Mouse (Mus musculus): ENCODE results near the gene Stoml2. TPM values are rescaled to one million over a fixed set of nuclear protein-coding genes. Genes with fewer than 3 reads are reported as not detected.

Stoml2 gene
- total RNA-seq (2023): 10 to 100 TPM; 49.0 to 52.8 TPM

DNA sequence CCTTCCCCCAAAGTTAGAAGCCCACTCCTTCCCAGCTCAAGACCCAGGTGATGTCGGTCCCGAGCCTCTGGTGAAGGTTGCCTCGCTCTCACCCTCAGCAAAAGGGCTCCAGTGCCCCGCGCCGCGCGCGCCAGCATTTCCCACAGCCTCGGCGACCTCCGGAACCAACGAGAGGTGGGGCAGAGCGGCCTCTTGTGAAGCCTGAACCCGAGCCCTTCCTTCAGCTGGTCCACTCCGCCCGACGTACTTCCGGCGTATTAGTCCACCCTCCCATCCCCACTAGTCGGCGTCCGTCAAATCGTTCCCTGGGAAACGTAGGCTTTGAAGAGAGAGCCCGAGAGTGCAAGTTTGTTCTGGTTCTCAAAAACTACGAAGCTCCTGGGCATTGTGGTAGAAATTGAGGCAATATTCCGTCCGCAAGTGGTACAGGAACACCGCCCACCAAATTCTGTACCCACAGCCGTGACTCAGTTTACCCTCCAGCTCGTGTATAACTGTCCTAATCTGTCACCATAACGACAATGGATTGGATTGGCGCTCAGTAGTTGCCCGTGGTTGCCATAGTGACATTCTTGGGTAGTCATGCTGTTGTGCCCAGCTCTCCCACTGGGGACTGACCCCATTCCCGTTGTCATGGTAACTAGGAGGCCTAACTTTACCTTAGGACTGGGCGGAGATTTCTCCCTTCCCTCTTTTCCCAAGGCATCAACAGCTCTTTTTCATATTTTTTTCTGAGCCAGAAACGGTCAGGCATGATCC lies at the start of gene Stoml2:
Stoml2 (minus strand) TSS at position 474 of the 759 bp plus-strand sequence.

GRCm38 (mm10) chr4:43058753-43059654 lies 27.5 kb upstream of the Stoml2 start, which contains the start of gene Unc13b:
Gene Unc13b (plus strand): TSS chr4:43058953.

GRCm38 (mm10) chr4:43045659-43046302 lies 14.3 kb upstream of the Stoml2 start, which contains the start of gene Fam214b:
Gene Fam214b (minus strand): TSS chr4:43046220.

GRCm38 (mm10) chr4:43025084-43025960 lies 6.2 kb downstream of the Stoml2 start, which contains the start of gene Pigo:
Gene Pigo (minus strand): TSS chr4:43025819.

DNA sequence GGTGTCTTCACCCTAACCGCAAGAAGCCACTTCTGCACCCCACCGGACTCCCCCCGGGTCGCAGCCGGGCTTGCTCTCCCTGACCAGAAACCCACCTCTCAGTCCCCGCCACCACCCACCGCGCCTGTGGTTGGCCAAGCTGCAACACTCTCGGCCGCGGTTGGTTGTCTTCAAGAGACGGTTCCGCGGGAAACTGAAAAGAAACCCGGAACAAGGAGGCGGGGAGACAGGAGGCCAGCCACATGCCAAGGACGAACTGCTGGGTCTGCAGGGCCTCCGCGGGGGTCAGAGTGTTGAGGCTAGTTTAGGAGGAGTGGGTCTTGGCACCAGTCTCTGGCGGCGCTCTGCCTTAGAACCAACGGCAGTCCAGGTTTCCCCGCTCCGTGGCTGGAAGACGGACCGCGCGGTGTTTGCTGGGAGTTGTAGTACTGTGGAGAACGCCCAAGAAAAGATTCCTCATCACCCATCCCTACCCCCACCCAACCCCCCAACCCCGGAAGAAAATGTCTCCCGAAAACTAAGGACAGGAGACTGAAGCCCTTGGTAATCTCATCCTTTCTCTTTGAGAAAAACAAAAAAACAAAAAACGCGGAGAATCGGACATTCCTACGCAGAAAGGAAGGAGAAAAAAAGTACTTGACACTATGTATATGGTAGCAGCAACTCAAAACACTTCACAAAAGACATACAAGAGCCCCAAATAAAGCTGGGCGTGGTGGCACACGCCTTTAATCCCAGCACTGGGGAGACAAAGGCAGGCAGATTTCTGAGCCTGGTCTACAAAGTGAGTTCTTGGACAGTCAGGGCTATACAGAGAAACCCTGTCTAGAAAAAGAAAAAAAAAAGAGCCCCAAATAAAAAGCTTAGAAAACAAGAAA lies 21.1 kb downstream of the Stoml2 start, which contains the start of gene Fancg:
Fancg (minus strand) TSS at position 346 of the 878 bp plus-strand sequence.

DNA sequence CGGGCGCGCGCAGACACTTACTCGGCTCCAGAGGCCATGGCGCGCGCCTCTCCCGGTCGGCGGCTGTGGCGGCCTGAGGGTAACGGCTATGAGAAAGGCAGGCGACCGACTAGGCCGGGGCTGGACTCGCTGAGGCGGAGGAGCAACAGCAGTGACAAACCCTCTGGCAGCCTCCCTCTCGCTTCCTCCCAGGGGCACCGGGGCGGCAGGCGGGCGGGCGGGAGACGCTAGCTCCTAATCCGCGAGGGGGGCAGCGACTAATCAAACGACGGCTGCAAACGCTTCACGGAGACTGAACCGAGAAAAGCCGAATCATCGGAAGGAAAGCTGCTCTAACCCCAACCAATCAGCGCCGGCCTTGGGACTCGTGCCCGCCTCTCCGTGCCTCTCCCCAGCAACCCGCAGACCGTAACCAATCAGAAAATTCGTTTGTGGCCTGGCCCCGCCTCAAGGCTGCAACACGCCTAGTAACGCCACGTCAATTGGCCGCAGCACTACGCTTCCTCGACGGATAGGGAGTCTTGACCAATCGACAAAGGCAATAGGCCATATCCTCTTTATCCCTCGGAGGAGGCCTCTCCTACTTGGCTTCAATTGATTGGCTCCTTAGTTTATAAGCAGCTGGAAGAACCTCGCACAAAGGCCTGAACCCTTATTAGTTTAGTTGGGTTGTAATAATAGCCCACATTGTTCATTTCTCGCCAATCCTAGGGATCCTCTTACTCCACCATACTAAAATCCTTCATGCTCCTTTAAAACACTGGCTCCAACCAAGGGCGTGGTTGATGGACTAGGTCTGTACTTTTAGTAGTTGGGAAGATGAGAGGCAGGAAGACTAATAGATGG lies 31.1 kb downstream of the Stoml2 start, which contains the start of gene Vcp:
Vcp (minus strand) TSS at position 367 of the 846 bp plus-strand sequence.

Other genes starting within 250 kb of the Stoml2 start
- not detected for gene Fam205a1, start 177.8 kb downstream of the Stoml2 start, total RNA-seq (2023)
- not detected for gene Gm12394, start 174.9 kb downstream of the Stoml2 start, total RNA-seq (2023)
- not detected for gene Fam205c, start 157.5 kb downstream of the Stoml2 start, total RNA-seq (2023)
- not detected for gene Phf24, start 115.0 kb downstream of the Stoml2 start, total RNA-seq (2023)
- 1 to 10 TPM; 4.1 to 5.1 TPM for gene Dnajb5, start 81.9 kb downstream of the Stoml2 start, total RNA-seq (2023)
- gene 1700022I11Rik, start 62.1 kb downstream of the Stoml2 start, total RNA-seq (2023): not detected
- 100 to 1,000 TPM in 1 of 2 experiments, 10 to 100 TPM in 1; 97.1 to 107 TPM for gene Vcp, start 31.2 kb downstream of the Stoml2 start, total RNA-seq (2023)
- gene Fancg, start 21.2 kb downstream of the Stoml2 start, total RNA-seq (2023): 10 to 100 TPM; 18.4 to 28.1 TPM
- gene Pigo, start 5.9 kb downstream of the Stoml2 start, total RNA-seq (2023): 10 to 100 TPM; 13.7 to 16.0 TPM
- gene Fam214b, start 14.5 kb upstream of the Stoml2 start, total RNA-seq (2023): 10 to 100 TPM; 48.7 to 59.6 TPM
- under 1 TPM; 0.09 to 0.53 TPM for gene Unc13b, start 27.2 kb upstream of the Stoml2 start, total RNA-seq (2023)
- not detected for gene Atp8b5, start 235.4 kb upstream of the Stoml2 start, total RNA-seq (2023)

Data from neutrophil, adult 83 days (primary cell).